Mouse (Mus musculus): ENCODE data around the gene Hexim2. TPM values are rescaled to one million over a fixed set of nuclear protein-coding genes. Genes with fewer than 3 reads are reported as not detected.

The Hexim2 gene
- polyA plus RNA-seq, 1 experiment from 2014 or later = 7.7 TPM

Other genes starting within 250 kb of the Hexim2 start
- 0.06 TPM in 1 of 2 replicates, not detected in the other for gene Fam187a, start 247.3 kb upstream of the Hexim2 start, polyA plus RNA-seq (2015; fragmentation: Nextera tagmentation; extraction: Ambion mirVana)
- 7.2 and 7.7 TPM in 2 replicates for gene Gfap, start 231.5 kb upstream of the Hexim2 start, polyA plus RNA-seq (2015; fragmentation: Nextera tagmentation; extraction: Ambion mirVana)
- 9.0 and 9.3 TPM in 2 replicates for gene Kif18b, start 207.3 kb upstream of the Hexim2 start, polyA plus RNA-seq (2015; fragmentation: Nextera tagmentation; extraction: Ambion mirVana)
- 0.07 and 0.10 TPM in 2 replicates for gene C1ql1, start 185.7 kb upstream of the Hexim2 start, polyA plus RNA-seq (2015; fragmentation: Nextera tagmentation; extraction: Ambion mirVana)
- gene Nmt1, start 104.2 kb upstream of the Hexim2 start, polyA plus RNA-seq (2015; fragmentation: Nextera tagmentation; extraction: Ambion mirVana) = 47.8 and 52.2 TPM in 2 replicates
- 29.9 and 37.3 TPM in 2 replicates for gene Dcakd, start 104.1 kb upstream of the Hexim2 start, polyA plus RNA-seq (2015; fragmentation: Nextera tagmentation; extraction: Ambion mirVana)
- gene Plcd3, start 30.8 kb upstream of the Hexim2 start, polyA plus RNA-seq (2015; fragmentation: Nextera tagmentation; extraction: Ambion mirVana) = 0.28 and 0.50 TPM in 2 replicates
- 60.4 and 62.2 TPM in 2 replicates for gene Acbd4, start 30.7 kb upstream of the Hexim2 start, polyA plus RNA-seq (2015; fragmentation: Nextera tagmentation; extraction: Ambion mirVana)
- 2.6 and 3.0 TPM in 2 replicates for gene Hexim1, start 16.2 kb upstream of the Hexim2 start, polyA plus RNA-seq (2015; fragmentation: Nextera tagmentation; extraction: Ambion mirVana)
- 3.0 TPM in 2 replicates for gene Fmnl1, start 38.7 kb downstream of the Hexim2 start, polyA plus RNA-seq (2015; fragmentation: Nextera tagmentation; extraction: Ambion mirVana)
- gene 1700023F06Rik, start 76.1 kb downstream of the Hexim2 start, polyA plus RNA-seq (2015; fragmentation: Nextera tagmentation; extraction: Ambion mirVana) = not detected in 2 replicates
- gene Spata32, start 86.0 kb downstream of the Hexim2 start, polyA plus RNA-seq (2015; fragmentation: Nextera tagmentation; extraction: Ambion mirVana) = not detected in 2 replicates
- 0.42 and 0.50 TPM in 2 replicates for gene Map3k14, start 135.0 kb downstream of the Hexim2 start, polyA plus RNA-seq (2015; fragmentation: Nextera tagmentation; extraction: Ambion mirVana)
- gene Arhgap27, start 231.3 kb downstream of the Hexim2 start, polyA plus RNA-seq (2015; fragmentation: Nextera tagmentation; extraction: Ambion mirVana) = 1.6 and 1.8 TPM in 2 replicates